Mouse (Mus musculus) C2C12 (cell line): ENCODE results near the gene Actg2.

Experiments used
- CTCF ChIP-seq: IDR thresholded peaks from one replicate; pipeline ENCODE4 v1.5.1; 2011; ENCODE audit not compliant: control insufficient read depth, insufficient read depth, insufficient read length
- USF1 ChIP-seq: IDR thresholded peaks from one replicate; pipeline ENCODE4 v1.6.1; 2011; ENCODE audit warnings: low read depth, mild to moderate bottlenecking, control low read depth, moderate library complexity

DNA sequence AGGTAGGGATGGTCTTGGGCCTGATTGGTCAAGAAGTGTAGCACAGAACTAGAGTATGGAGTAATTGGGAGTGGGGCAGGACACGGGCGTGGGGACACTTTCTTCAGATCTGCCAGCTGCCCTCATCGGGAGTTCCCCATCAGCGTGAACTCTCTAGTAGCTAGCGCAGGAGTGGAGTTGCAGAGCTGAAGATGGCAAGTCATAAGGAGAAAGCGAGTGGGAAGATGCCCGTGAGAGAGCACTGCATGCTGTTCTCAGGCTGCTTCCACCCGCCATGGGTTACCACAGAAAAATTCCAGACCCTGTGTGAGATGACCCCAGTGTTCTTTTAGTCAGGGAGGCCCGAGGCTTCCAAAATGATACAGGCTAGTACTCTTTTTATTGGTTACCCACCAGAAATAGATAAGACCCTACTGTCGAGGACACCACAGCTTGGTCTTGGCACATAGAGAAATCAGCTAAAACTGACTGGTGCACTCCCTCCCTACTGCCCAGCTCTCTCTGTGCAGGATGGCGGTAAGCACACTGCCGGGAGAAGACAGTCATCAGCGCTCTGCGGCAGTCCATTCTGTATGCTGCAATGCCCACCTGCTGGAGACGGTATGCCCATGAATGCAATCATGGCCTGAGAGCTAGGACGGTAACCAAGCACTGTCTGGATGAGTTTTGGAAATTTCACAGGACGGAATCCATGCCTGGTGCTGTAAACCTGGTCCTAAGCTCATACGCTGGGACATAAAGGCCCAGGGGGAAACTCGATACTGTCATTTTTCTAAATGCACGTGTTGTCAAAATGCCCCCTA, 46.3 kb upstream of the Actg2 start:
- no peak for TF ChIP-seq CTCF
- no peak for TF ChIP-seq USF1
